Mouse (Mus musculus) midbrain, embryonic 15.5 days (tissue): ENCODE data around the gene Acad9. TPM values are rescaled to one million over a fixed set of nuclear protein-coding genes. Genes with fewer than 3 reads are reported as not detected.

Experiments used
- ATAC-seq: fragments of 200-750 bp; cut with Nextera tagmentation; replicated peaks from 2 replicates; pipeline ENCODE4 v1.8.0; 2017; ENCODE audit warnings: moderate TSS enrichment
- H3K27ac ChIP-seq: fragments of 300-500 bp; sonication (generic); 2 replicates; pipeline ENCODE4 v1.5.1; 2015; ENCODE audit warnings: mild to moderate bottlenecking, inconsistent platforms
- H3K27me3 ChIP-seq: fragments of 300-500 bp; sonication (generic); replicated peaks from 2 replicates; pipeline ENCODE4 v1.6.1; 2015; ENCODE audit warnings: inconsistent platforms
- H3K36me3 ChIP-seq: fragments of 300-500 bp; sonication (generic); replicated peaks from 2 replicates; pipeline ENCODE4 v1.6.1; 2015; ENCODE audit warnings: inconsistent platforms
- H3K4me1 ChIP-seq: fragments of 300-500 bp; sonication (generic); 2 replicates; pipeline ENCODE4 v1.6.1; 2015; ENCODE audit warnings: inconsistent platforms
- H3K4me2 ChIP-seq: fragments of 300-500 bp; sonication (generic); 2 replicates; pipeline ENCODE4 v1.6.1; 2015; ENCODE audit warnings: inconsistent platforms, mild to moderate bottlenecking, moderate library complexity
- H3K4me3 ChIP-seq: fragments of 300-500 bp; sonication (generic); 2 replicates; pipeline ENCODE4 v1.5.1; 2015; ENCODE audit warnings: mild to moderate bottlenecking, inconsistent platforms
- H3K9ac ChIP-seq: fragments of 300-500 bp; sonication (generic); 2 replicates; pipeline ENCODE4 v1.6.1; 2015; ENCODE audit warnings: mild to moderate bottlenecking, inconsistent platforms
- H3K9me3 ChIP-seq: fragments of 300-500 bp; sonication (generic); 2 replicates; pipeline ENCODE4 v1.6.1; 2016; ENCODE audit warnings: inconsistent platforms
- WGBS: fragments of 180-500 bp; shearing (Covaris S2); methylation state at CpG from one replicate; pipeline ENCODE4 v1.1.7; 2015; ENCODE audit warnings: mixed read lengths; 5-methylcytosine and 5-hydroxymethylcytosine counted together
- polyA plus RNA-seq: library from polyadenylated mRNA; unstranded; fragments of >200 nt; fragmentation: Nextera tagmentation; extraction: Ambion mirVana; gene quantifications from 2 replicates; pipeline ENCODE4 v1.2.1, GENCODE M21; 2015

Gene Acad9
- polyA plus RNA-seq, 1 experiment from 2014 or later, result 85.8 TPM

- no peak overlapping the region for H3K9ac ChIP-seq
- H3K27ac ChIP-seq, result no peak overlapping the region
- peaks cover 20% of the 10 kb centered on the region for H3K4me1 ChIP-seq
- no peaks in the 10 kb centered on the region for H3K9me3 ChIP-seq
- no peak overlapping the region for H3K4me3 ChIP-seq
- H3K4me2 ChIP-seq, result no peak overlapping the region
- 97% methylated on average over 4 of the region's 4 CpGs for WGBS
- ATAC-seq, result no peak
- peaks cover 23% of the 10 kb centered on the region for H3K36me3 ChIP-seq
- no peaks in the 10 kb centered on the region for H3K27me3 ChIP-seq
These were observed 4.7 kb downstream of the Acad9 start for GRCm38 (mm10) chr3:36070436-36070835.

DNA sequence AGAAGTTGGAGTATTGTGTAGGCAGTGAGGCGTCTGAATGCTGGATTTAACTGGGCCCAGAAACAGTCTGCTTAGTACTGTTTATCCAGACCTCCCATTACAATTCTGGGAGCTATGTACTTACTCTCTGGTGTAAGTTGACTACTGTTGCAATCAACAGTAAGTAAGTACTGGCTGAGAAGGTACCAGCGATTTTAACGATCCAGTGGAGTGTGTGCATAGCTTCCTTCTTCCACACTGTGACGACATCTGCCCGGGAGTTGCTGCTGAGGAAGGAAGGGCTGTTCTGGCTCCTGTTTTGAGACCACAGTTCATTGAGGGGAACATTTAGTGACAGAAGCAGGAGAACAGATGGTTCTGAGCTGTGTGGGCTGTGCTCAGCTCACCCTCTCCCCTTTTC is 5.3 kb downstream of the Acad9 start:
- Histone ChIP-seq H3K9ac (no peak overlapping the region), H3K4me1 (peaks cover 20% of the 10 kb centered on the region), H3K4me3 (no peak overlapping the region), H3K27me3 (no peaks in the 10 kb centered on the region), H3K36me3 (peaks cover 29% of the 10 kb centered on the region), H3K4me2 (no peak overlapping the region), H3K9me3 (no peaks in the 10 kb centered on the region), H3K27ac (no peak overlapping the region)
- no peak for ATAC-seq
- 94% methylated on average over 5 of the region's 5 CpGs for WGBS

DNA sequence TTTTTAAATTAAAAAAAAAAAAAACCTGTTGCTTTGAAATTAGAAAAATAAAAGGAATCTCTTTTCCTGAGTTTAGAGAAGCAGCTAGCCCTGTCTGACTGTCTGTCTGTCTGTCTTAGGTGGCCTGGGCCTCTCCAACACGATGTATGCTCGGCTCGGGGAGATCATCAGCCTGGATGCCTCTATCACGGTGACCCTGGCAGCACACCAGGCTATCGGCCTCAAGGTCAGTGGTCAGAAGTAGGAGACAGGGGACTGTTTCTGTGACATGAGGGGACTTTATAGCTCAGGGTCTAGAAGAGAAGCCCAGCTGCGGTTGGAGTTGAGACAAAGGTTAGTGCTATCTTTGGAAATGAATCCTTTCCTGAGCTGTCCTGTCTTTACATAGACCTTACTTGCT is 8.5 kb downstream of the Acad9 start:
- whole genome bisulfite sequencing, result 97% methylated on average over 6 of the region's 6 CpGs
- no peak for ATAC-seq
- H3K27ac ChIP-seq, result no peak overlapping the region

DNA sequence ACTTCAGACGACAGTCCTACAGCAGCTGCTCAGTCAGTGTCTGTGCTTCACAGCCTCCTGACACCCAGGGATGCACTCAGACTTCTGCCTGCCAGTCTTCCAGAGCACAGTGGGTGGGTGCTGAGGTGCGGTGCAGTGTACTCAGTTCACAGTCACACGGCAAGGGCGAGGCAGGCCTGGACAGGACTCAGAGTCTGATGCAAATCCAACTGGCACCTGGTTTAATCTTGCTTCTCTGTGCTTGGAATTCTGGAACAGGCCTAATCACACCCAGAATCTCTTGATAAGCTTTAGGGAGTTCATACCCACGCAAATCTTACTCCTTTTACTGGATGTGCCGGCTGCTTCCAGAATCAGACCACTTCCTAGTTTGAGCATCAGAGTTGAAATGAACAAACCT is 9.7 kb downstream of the Acad9 start:
- H3K4me2 ChIP-seq, result no peak overlapping the region
- H3K27me3 ChIP-seq, result no peaks in the 10 kb centered on the region
- H3K4me3 ChIP-seq, result no peak overlapping the region
- no peaks in the 10 kb centered on the region for H3K9me3 ChIP-seq
- H3K9ac ChIP-seq, result no peak overlapping the region
- H3K4me1 ChIP-seq, result no peaks in the 10 kb centered on the region
- H3K27ac ChIP-seq, result no peak overlapping the region
- 96% methylated on average over 6 of the region's 6 CpGs for WGBS
- peaks cover 62% of the 10 kb centered on the region for H3K36me3 ChIP-seq
- no peak for ATAC-seq

More for the DNA sequence above, 8.5 kb downstream of the Acad9 start:
- no peak overlapping the region for H3K9ac ChIP-seq
- H3K36me3 ChIP-seq, result peaks cover 56% of the 10 kb centered on the region
- no peaks in the 10 kb centered on the region for H3K4me1 ChIP-seq
- no peaks in the 10 kb centered on the region for H3K27me3 ChIP-seq
- no peak overlapping the region for H3K4me3 ChIP-seq
- H3K9me3 ChIP-seq, result no peaks in the 10 kb centered on the region
- no peak overlapping the region for H3K4me2 ChIP-seq

GRCm38 (mm10) chr3:36077386-36077785 is 11.6 kb downstream of the Acad9 start:
- H3K36me3 ChIP-seq, result peaks cover 74% of the 10 kb centered on the region
- H3K9ac ChIP-seq, result no peak overlapping the region
- no peak overlapping the region for H3K27ac ChIP-seq
- H3K4me3 ChIP-seq, result no peak overlapping the region
- H3K9me3 ChIP-seq, result no peaks in the 10 kb centered on the region
- H3K4me1 ChIP-seq, result no peaks in the 10 kb centered on the region
- no peak for ATAC-seq
- no peaks in the 10 kb centered on the region for H3K27me3 ChIP-seq
- WGBS, result 96% methylated on average over 3 of the region's 3 CpGs
- H3K4me2 ChIP-seq, result no peak overlapping the region

DNA sequence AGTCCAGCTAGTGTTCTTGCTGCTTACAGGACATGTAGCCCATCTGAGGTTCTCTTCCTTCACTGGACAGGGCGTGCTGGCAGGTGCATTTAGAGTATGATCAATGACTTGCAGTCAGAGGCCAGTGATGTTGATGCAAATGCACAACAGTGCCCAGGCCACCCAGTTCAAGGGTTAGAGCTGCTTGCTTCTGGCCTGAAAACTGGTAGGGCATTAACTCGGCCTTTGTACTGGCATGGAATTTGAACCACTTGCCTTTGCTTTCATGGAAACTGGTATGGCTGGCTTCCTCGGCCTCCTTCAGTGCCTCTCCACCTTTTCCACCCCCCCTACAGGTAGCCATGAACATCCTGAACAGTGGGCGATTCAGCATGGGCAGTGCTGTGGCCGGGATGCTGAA is 14.1 kb downstream of the Acad9 start:
- H3K9me3 ChIP-seq, result no peaks in the 10 kb centered on the region
- no peak for ATAC-seq
- H3K36me3 ChIP-seq, result peaks cover 74% of the 10 kb centered on the region
- H3K27me3 ChIP-seq, result no peaks in the 10 kb centered on the region
- H3K9ac ChIP-seq, result no peak overlapping the region
- 86% methylated on average over 5 of the region's 5 CpGs for WGBS
- no peaks in the 10 kb centered on the region for H3K4me1 ChIP-seq
- H3K4me2 ChIP-seq, result no peak overlapping the region
- H3K4me3 ChIP-seq, result no peak overlapping the region
- no peak overlapping the region for H3K27ac ChIP-seq

- Histone ChIP-seq H3K36me3 (peaks cover 73% of the 10 kb centered on the region), H3K9ac (no peak overlapping the region), H3K4me1 (no peaks in the 10 kb centered on the region), H3K27ac (no peak overlapping the region), H3K27me3 (no peaks in the 10 kb centered on the region), H3K4me3 (no peak overlapping the region), H3K4me2 (no peak overlapping the region), H3K9me3 (no peaks in the 10 kb centered on the region)
- no peak for ATAC-seq
- 96% methylated on average over 5 of the region's 5 CpGs for WGBS
These were observed 15.0 kb downstream of the Acad9 start for GRCm38 (mm10) chr3:36080741-36081140.

DNA sequence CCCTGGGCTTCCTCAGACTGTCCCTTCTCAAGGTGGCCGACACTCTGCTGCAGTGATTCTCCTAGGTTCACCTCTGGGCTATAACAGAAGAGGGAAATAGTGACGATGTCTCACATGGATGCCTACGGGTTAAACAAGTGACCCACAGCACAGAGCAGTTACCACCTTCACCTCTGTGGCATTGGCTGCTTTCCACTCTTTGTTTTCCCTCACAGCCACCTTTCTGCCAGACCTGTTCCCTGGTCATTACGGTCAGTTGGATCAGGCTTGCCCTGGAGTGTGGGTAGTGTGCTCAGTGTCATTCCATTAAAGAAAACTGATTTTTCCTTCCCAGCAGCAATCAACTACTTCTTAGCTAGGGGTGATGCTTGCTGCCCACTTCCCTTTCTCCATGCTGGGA is 17.1 kb downstream of the Acad9 start:
- Histone ChIP-seq H3K27me3 (no peaks in the 10 kb centered on the region), H3K36me3 (peaks cover 60% of the 10 kb centered on the region), H3K27ac (no peak overlapping the region), H3K4me3 (no peak overlapping the region), H3K9me3 (no peaks in the 10 kb centered on the region), H3K4me2 (no peak overlapping the region), H3K4me1 (no peaks in the 10 kb centered on the region), H3K9ac (no peak overlapping the region)
- no peak for ATAC-seq
- WGBS, result 94% methylated on average over 4 of the region's 4 CpGs

DNA sequence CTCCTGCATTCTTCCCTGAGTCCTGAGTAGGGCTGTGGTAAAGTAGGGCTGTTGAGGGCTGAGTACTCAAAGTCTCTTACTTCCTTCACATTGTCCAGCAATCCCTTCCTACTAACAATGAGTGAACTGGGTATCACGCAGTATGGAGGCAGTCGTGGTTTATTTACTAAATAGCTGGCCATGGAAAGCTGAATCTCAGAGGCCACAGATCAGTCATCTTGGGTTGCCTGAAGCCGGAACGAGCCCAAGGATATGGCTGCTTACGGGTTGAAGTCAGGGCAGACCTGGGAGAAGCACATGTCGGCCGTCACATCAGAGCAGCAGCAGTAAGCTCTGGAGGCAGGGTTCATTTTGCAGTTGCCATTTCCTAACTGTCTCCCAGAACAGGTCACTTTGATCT is 17.6 kb downstream of the Acad9 start:
- Histone ChIP-seq H3K27me3 (no peaks in the 10 kb centered on the region), H3K4me3 (no peak overlapping the region), H3K9ac (no peak overlapping the region), H3K4me1 (no peaks in the 10 kb centered on the region), H3K27ac (no peak overlapping the region), H3K4me2 (no peak overlapping the region), H3K9me3 (no peaks in the 10 kb centered on the region), H3K36me3 (peaks cover 59% of the 10 kb centered on the region)
- no peak for ATAC-seq
- 95% methylated on average over 7 of the region's 7 CpGs for WGBS

DNA sequence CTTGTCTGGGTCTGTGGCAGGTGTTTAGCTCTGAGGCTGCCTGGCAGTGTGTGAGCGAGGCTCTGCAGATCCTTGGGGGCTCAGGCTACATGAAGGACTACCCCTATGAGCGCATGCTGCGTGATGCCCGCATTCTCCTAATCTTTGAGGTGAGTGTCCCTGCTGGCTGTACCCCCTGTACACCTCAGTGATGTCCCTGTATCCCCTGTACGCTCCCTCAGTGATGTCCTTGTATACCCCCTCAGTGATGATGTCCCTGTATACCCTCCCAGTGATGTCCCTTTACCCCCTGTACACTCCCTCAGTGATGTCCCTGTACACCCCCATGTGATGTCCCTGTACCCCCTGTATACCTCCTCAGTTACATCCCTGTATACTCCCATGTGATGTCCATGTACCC is 19.6 kb downstream of the Acad9 start:
- Histone ChIP-seq H3K4me3 (no peak overlapping the region), H3K9ac (no peak overlapping the region), H3K36me3 (peaks cover 58% of the 10 kb centered on the region), H3K9me3 (no peaks in the 10 kb centered on the region), H3K4me1 (no peaks in the 10 kb centered on the region), H3K27me3 (no peaks in the 10 kb centered on the region), H3K4me2 (no peak overlapping the region), H3K27ac (no peak overlapping the region)
- no peak for ATAC-seq
- WGBS, result 96% methylated on average over 5 of the region's 5 CpGs

DNA sequence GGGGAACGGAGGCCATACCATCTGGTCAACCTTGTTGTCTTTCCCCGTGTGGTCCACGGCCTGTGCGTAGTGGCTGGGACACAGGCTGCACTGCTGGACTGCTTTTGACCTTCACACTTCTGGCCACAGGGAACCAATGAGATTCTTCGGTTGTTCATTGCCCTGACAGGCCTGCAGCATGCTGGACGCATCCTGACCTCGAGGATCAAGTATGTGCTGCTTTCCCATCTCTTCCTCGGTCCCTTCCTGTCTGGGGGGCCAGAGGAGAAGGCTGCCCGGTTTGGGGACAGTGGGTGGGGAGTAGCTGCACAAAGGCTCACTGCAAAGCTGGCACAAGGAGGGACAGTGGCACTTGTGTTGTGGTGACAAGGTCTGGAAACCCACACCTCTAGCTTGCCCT is 21.8 kb downstream of the Acad9 start:
- H3K27me3 ChIP-seq, result no peaks in the 10 kb centered on the region
- no peaks in the 10 kb centered on the region for H3K4me1 ChIP-seq
- no peak overlapping the region for H3K27ac ChIP-seq
- ATAC-seq, result no peak
- H3K36me3 ChIP-seq, result peaks cover 45% of the 10 kb centered on the region
- no peak overlapping the region for H3K4me2 ChIP-seq
- no peak overlapping the region for H3K4me3 ChIP-seq
- no peaks in the 10 kb centered on the region for H3K9me3 ChIP-seq
- no peak overlapping the region for H3K9ac ChIP-seq
- WGBS, result 90% methylated on average over 9 of the region's 9 CpGs

DNA sequence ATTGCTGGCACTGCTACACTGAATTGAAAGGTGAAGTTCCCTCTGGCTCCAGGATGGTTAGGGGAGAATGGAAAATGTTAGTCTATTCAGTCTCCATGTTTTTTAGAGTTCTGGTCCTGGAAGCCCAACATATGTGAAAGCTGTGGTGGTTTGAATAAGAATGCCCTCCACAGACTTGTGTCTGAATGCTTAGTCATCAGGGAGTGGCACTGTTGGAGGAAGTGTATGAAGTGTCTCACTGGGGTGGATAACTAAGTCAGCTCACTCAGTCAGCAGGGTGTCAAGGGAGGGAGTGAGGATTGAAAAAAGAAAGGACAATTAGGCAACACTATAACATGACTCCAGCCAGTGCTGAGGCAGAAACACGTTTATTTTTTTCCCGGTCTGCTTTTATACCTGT is 29.6 kb downstream of the Acad9 start:
- no peak overlapping the region for H3K9ac ChIP-seq
- H3K27ac ChIP-seq, result no peak overlapping the region
- H3K27me3 ChIP-seq, result no peaks in the 10 kb centered on the region
- WGBS, result 88% methylated on average over 2 of the region's 2 CpGs
- H3K4me3 ChIP-seq, result no peak overlapping the region
- ATAC-seq, result no peak
- no peak overlapping the region for H3K4me2 ChIP-seq
- peaks cover 3% of the 10 kb centered on the region; the same call in 1 of the 2 replicates for H3K36me3 ChIP-seq
- H3K4me1 ChIP-seq, result no peaks in the 10 kb centered on the region
- H3K9me3 ChIP-seq, result no peaks in the 10 kb centered on the region

GRCm38 (mm10) chr3:36116076-36116475 is 50.3 kb downstream of the Acad9 start:
- WGBS, result 89% methylated on average over 4 of the region's 4 CpGs
- Histone ChIP-seq H3K36me3 (no peaks in the 10 kb centered on the region), H3K9me3 (no peaks in the 10 kb centered on the region), H3K4me1 (no peaks in the 10 kb centered on the region), H3K9ac (no peak overlapping the region), H3K4me3 (no peak overlapping the region), H3K27ac (no peak overlapping the region), H3K27me3 (no peaks in the 10 kb centered on the region), H3K4me2 (no peak overlapping the region)
- no peak for ATAC-seq
